32 mouse cellular contexts compared by ENCODE assay signal in the genomic region with DNA sequence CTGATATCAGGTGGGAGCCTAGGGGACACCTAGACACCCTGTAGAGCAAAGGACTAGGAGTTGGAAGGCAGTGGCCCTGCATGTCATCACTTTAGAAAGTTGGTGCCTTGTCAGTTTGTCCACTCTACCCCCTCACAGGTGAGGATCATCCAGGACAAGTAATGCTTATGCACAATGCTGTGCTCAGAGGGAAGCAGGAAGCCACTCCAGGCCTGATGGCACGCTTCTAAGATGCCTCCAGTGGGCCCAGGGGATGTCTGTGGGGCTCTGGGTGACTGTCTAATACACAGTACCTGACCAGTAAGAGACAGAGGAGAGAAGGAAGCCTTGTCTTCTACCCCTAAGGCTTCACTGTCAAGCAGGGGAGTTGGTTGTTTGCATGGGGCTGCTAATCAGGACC. TPM values are rescaled to one million over a fixed set of nuclear protein-coding genes. Genes with fewer than 3 reads are reported as not detected.
"Had no signal": no experiment of that assay in that cellular context is flagged by ENCODE, and none has a peak within 500 bp of the region (broad histone marks: within the 10 kb centered on the region; RNA-seq: fewer than 3 reads in every experiment).

No protein-coding gene starts in this region.

- H3K27ac ChIP-seq: heart, embryonic 13.5 days; heart, embryonic 15.5 days; hindbrain, embryonic 10.5 days; hindbrain, embryonic 12.5 days; hindbrain, embryonic 13.5 days; hindbrain, embryonic 14.5 days; hindbrain, embryonic 15.5 days; hindbrain, postnatal 0 days; intestine, embryonic 15.5 days; kidney, embryonic 15.5 days; kidney, postnatal 0 days; layer of hippocampus, adult 2 months; left cerebral cortex, adult 2 months had no signal

- H3K36me3 ChIP-seq: heart, embryonic 12.5 days; heart, embryonic 13.5 days; heart, embryonic 15.5 days; hindbrain, embryonic 10.5 days; hindbrain, embryonic 12.5 days; hindbrain, embryonic 13.5 days; hindbrain, embryonic 15.5 days; intestine, embryonic 15.5 days; kidney, embryonic 15.5 days had no signal

- H3K9me3 ChIP-seq: heart, embryonic 12.5 days; heart, embryonic 15.5 days; hindbrain, embryonic 10.5 days; hindbrain, embryonic 12.5 days; hindbrain, embryonic 13.5 days; hindbrain, embryonic 15.5 days; intestine, embryonic 15.5 days; kidney, embryonic 15.5 days had no signal

- DNase-seq: heart, postnatal 14 days; heart, postnatal 36 days; heart, postnatal 4 days; kidney, adult 11 months; kidney, adult 18-20 months; kidney, adult 2 months; kidney, adult 8-10 months; kidney, adult 9 months; kidney, postnatal 10 days; kidney, postnatal 14 days; kidney, postnatal 25 days; kidney, postnatal 36 days; kidney, postnatal 4 days; layer of hippocampus, adult 9-11 months; layer of hippocampus, postnatal 36 days had no signal

- H3K4me1 ChIP-seq: heart, embryonic 12.5 days; heart, embryonic 13.5 days; heart, embryonic 15.5 days; hindbrain, embryonic 10.5 days; hindbrain, embryonic 12.5 days; hindbrain, embryonic 13.5 days; hindbrain, embryonic 15.5 days; intestine, embryonic 15.5 days; kidney, embryonic 15.5 days had no signal

- H3K4me3 ChIP-seq: heart, embryonic 12.5 days; heart, embryonic 13.5 days; heart, embryonic 15.5 days; hindbrain, embryonic 10.5 days; hindbrain, embryonic 12.5 days; hindbrain, embryonic 13.5 days; hindbrain, embryonic 15.5 days; intestine, embryonic 15.5 days; kidney, embryonic 15.5 days; layer of hippocampus, adult 2 months; left cerebral cortex, adult 2 months had no signal

- H3K27me3 ChIP-seq: heart, embryonic 12.5 days; heart, embryonic 15.5 days; hindbrain, embryonic 12.5 days; hindbrain, embryonic 13.5 days; hindbrain, embryonic 15.5 days; intestine, embryonic 15.5 days; kidney, embryonic 15.5 days had no signal

RNA-seq across cellular contexts. Expression of gene Grin2a, which starts 7.6 kb away (rescaled TPM):
- total RNA-seq: hematopoietic stem cell, adult 5-6 weeks had no signal
- polyA plus RNA-seq: inflammation-experienced regulatory T-cells, adult 6 months; intestine, postnatal 0 days; kidney, adult 2 months had no signal
